Mouse (Mus musculus): ENCODE measurements around the gene Tubgcp3. TPM values are rescaled to one million over a fixed set of nuclear protein-coding genes. Genes with fewer than 3 reads are reported as not detected.

Tubgcp3 gene
- polyA plus RNA-seq (2014; fragmentation: Nextera tagmentation; extraction: Ambion mirVana): 49.2 and 54.2 TPM in 2 replicates

DNA sequence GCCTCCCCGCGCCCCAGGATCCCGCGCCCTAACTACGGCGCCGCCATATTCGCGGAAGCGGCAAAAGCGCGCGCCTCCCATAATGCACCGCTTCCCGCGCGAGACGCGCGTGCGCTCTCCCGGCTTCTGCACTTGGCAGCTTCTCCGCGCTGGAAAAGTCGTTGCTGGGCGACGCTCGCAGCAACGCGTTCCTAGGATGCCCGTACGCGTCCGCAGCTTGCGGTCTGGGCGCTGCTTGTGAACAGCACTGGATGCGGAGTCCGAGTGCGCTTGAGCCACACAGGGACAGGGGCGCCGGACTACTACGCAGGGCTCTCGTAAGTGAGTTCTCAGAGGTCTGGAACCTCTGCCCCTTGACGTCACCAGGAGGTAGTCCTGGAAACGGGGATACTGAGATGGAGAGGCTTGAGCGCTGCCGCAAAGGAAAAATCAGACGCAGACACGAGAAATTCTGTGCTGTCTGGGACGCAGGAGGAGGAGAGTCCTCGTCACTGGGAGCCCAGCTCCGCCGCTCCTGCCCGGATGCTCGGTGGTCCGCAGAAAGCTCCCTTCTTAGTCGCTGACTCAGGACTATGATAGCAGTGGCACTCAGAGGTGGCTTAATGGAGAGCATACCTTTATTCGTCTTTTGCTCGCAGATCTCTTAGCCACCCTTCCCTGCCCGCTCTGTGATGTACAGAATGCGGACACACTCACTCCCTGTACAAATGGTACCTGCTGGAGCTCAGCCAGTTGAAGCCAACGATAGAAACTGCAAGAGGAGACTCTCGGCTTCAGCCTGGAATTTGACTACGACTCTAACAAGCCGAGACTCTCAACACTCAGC is at the start of gene Tubgcp3:
TSS of gene Tubgcp3 (minus strand) at position 193 of the 826 bp plus-strand sequence.
- Histone ChIP-seq H3K36me3 (ENCODE audit: control insufficient read depth, insufficient read depth, low read length) (no peaks in the 10 kb centered on the region), H3K27me3 (ENCODE audit: control insufficient read depth, insufficient read depth, low read length) (no peaks in the 10 kb centered on the region), H3K27ac (ENCODE audit: low read length) (peak within 1 kb of the TSS; percentile 70), H3K9ac (replicated peaks; ENCODE audit: low read depth, low read length) (peak within 1 kb of the TSS; percentile 87), H3K4me1 (ENCODE audit: control insufficient read depth, insufficient read depth, low read length) (peaks cover 2% of the 10 kb centered on the region; the same call in 1 of the 2 replicates), H3K9me3 (ENCODE audit: control insufficient read depth, low read depth, low read length) (no peaks in the 10 kb centered on the region), H3K4me3 (ENCODE audit: low read depth, low read length) (peak within 1 kb of the TSS; percentile 93), H3K4me2 (replicated peaks; ENCODE audit: low read depth, low read length) (peak within 1 kb of the TSS; percentile 82)
- 1% methylated on average over 65 of the region's 65 CpGs for WGBS
- peak; percentile 87 for ATAC-seq (ENCODE audit: insufficient number of reproducible peaks, insufficient read depth, low FRiP score, low read depth)

DNA sequence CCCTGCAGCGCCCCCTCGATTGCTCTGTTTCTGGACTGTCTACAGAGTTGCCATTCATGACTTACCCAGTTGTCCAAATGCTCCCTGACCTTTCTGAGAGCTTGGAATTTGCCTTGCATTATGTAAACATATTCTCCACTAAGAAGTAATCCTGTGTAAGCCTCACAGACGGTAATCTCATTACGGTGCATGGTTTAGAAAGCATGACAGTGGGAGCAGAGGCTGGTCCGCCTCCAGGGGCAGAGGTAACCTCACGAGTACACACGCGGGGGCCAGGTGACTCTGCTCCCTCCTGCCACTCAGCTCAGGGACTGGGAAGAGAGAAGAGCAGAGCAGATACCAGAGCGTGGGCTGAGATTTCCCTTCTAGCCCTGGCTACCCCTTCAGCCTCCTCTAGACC is 47.0 kb upstream of the Tubgcp3 start:
- no peak overlapping the region for H3K4me3 ChIP-seq (ENCODE audit: low read depth, low read length)
- H3K9ac ChIP-seq (replicated peaks; ENCODE audit: low read depth, low read length): no peak overlapping the region
- no peaks in the 10 kb centered on the region for H3K27me3 ChIP-seq (ENCODE audit: control insufficient read depth, insufficient read depth, low read length)
- H3K4me1 ChIP-seq (ENCODE audit: control insufficient read depth, insufficient read depth, low read length): peaks cover 9% of the 10 kb centered on the region; the same call in 1 of the 2 replicates
- H3K9me3 ChIP-seq (ENCODE audit: control insufficient read depth, low read depth, low read length): no peaks in the 10 kb centered on the region
- no peaks in the 10 kb centered on the region for H3K36me3 ChIP-seq (ENCODE audit: control insufficient read depth, insufficient read depth, low read length)
- H3K27ac ChIP-seq (ENCODE audit: low read length): no peak overlapping the region
- no peak overlapping the region for H3K4me2 ChIP-seq (replicated peaks; ENCODE audit: low read depth, low read length)
- WGBS: 41% methylated on average over 9 of the region's 9 CpGs
- no peak for ATAC-seq (ENCODE audit: insufficient number of reproducible peaks, insufficient read depth, low FRiP score, low read depth)

DNA sequence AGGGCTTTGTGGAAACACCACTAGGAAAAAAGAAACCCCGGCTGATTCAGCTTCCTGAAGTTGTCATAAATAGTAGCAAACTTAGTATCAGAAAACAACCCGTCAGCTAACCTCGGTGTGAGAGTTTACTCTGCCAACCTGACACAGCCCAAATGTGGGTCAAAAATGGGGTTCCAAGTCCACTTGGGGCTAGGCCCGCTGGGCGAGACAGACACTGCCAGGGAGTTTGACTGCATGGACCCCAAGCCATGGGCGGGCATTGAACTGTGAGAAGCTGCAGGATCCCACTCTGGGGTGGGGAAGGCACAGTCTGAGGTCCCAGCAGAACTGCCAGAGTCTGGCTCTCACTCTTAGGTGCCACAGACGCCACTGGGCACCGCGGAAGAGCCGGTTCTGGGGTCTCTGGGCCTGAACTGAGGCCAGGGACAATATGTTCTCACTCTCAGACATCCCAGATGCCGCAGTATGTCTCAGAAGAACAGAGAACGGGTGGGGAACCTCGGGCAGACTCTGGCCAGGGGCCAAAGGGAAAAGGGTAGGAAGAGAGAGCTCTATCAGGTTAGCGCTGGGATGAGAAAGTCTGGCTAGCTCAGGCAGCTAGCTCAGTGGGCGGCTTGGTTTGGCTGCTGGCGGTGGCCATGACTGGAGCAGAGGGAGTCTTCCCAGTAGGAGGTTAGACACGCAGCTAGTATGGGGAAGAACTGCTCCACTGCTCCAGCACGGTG is 44.0 kb upstream of the Tubgcp3 start:
- H3K4me1 ChIP-seq (ENCODE audit: control insufficient read depth, insufficient read depth, low read length): peaks cover 9% of the 10 kb centered on the region; the same call in 1 of the 2 replicates
- ATAC-seq (ENCODE audit: insufficient number of reproducible peaks, insufficient read depth, low FRiP score, low read depth): no peak
- H3K9me3 ChIP-seq (ENCODE audit: control insufficient read depth, low read depth, low read length): no peaks in the 10 kb centered on the region
- no peak overlapping the region for H3K9ac ChIP-seq (replicated peaks; ENCODE audit: low read depth, low read length)
- no peak overlapping the region for H3K4me3 ChIP-seq (ENCODE audit: low read depth, low read length)
- no peak overlapping the region for H3K4me2 ChIP-seq (replicated peaks; ENCODE audit: low read depth, low read length)
- no peak overlapping the region for H3K27ac ChIP-seq (ENCODE audit: low read length)
- no peaks in the 10 kb centered on the region for H3K27me3 ChIP-seq (ENCODE audit: control insufficient read depth, insufficient read depth, low read length)
- WGBS: 81% methylated on average over 18 of the region's 18 CpGs
- H3K36me3 ChIP-seq (ENCODE audit: control insufficient read depth, insufficient read depth, low read length): no peaks in the 10 kb centered on the region

DNA sequence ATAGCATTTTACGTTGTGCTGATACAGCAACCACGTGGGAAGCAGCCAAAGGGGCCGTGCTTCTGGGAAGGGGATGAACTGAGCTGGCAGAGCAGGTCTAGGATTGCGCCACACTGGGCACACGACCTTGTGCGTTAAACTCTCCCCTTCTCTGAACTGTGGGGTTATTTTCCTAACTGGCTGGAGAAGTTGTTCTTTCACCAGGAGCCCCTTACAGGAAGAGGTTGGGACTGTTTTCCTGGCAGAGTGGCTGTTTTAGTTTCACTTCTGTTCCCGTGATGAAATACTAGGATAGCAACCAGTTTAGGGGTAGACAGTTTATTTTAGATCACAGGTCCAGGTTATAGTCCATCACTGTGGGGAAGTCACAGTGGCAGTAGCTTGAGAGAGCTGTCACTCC is 39.6 kb upstream of the Tubgcp3 start:
- Histone ChIP-seq H3K4me2 (replicated peaks; ENCODE audit: low read depth, low read length) (no peak overlapping the region), H3K9me3 (ENCODE audit: control insufficient read depth, low read depth, low read length) (no peaks in the 10 kb centered on the region), H3K4me3 (ENCODE audit: low read depth, low read length) (no peak overlapping the region), H3K9ac (replicated peaks; ENCODE audit: low read depth, low read length) (no peak overlapping the region), H3K4me1 (ENCODE audit: control insufficient read depth, insufficient read depth, low read length) (no peaks in the 10 kb centered on the region), H3K27ac (ENCODE audit: low read length) (no peak overlapping the region), H3K36me3 (ENCODE audit: control insufficient read depth, insufficient read depth, low read length) (no peaks in the 10 kb centered on the region), H3K27me3 (ENCODE audit: control insufficient read depth, insufficient read depth, low read length) (no peaks in the 10 kb centered on the region)
- WGBS: 75% methylated on average over 7 of the region's 7 CpGs
- ATAC-seq (ENCODE audit: insufficient number of reproducible peaks, insufficient read depth, low FRiP score, low read depth): no peak

DNA sequence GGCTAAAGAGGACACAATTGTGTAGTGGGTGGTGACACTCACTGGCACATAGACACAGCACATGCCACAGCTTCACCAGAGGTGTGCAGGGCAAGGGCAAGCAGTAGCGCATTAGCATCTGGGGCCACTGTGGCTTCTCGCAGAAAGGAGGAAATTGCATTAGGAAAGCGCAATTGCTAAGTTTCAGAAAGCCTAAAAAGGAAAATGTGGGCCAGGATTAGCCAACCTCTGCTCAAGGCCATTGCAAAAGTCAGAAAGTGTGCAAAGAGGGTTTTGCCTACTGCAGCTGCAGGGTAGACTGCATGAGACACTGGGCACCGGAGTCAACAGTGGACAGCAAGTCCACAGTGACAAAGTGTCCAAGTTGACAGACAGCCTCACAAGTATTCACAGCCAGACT is 31.5 kb upstream of the Tubgcp3 start:
- H3K4me1 ChIP-seq (ENCODE audit: control insufficient read depth, insufficient read depth, low read length): no peaks in the 10 kb centered on the region
- no peak for ATAC-seq (ENCODE audit: insufficient number of reproducible peaks, insufficient read depth, low FRiP score, low read depth)

DNA sequence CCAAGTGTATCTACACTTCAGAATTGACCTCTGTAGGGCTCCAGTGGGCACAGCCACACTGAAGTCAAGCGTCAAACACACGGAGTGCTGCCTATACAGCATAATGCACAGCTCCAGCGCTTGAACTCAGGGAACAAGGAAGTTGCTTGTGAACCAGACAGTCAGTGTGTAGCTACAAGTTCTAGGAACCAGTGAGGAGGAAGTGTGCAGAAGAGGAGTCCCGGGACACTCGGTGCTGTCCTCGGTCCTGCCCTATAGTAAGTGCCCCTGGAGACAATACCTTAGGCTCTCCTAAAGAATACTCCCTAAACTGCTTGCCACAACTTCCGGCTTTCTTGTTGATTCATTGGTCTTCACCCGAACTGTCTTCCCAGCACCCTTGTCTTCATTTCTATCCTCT is 30.2 kb upstream of the Tubgcp3 start:
- Histone ChIP-seq H3K27me3 (ENCODE audit: control insufficient read depth, insufficient read depth, low read length) (no peaks in the 10 kb centered on the region), H3K4me3 (ENCODE audit: low read depth, low read length) (no peak overlapping the region), H3K27ac (ENCODE audit: low read length) (no peak overlapping the region), H3K9me3 (ENCODE audit: control insufficient read depth, low read depth, low read length) (no peaks in the 10 kb centered on the region), H3K9ac (replicated peaks; ENCODE audit: low read depth, low read length) (no peak overlapping the region), H3K36me3 (ENCODE audit: control insufficient read depth, insufficient read depth, low read length) (no peaks in the 10 kb centered on the region), H3K4me2 (replicated peaks; ENCODE audit: low read depth, low read length) (no peak overlapping the region), H3K4me1 (ENCODE audit: control insufficient read depth, insufficient read depth, low read length) (no peaks in the 10 kb centered on the region)
- 50% methylated on average over 8 of the region's 8 CpGs for WGBS
- ATAC-seq (ENCODE audit: insufficient number of reproducible peaks, insufficient read depth, low FRiP score, low read depth): no peak

More for the DNA sequence above, 31.5 kb upstream of the Tubgcp3 start:
- H3K27ac ChIP-seq (ENCODE audit: low read length): no peak overlapping the region
- no peaks in the 10 kb centered on the region for H3K36me3 ChIP-seq (ENCODE audit: control insufficient read depth, insufficient read depth, low read length)
- no peak overlapping the region for H3K4me3 ChIP-seq (ENCODE audit: low read depth, low read length)
- H3K27me3 ChIP-seq (ENCODE audit: control insufficient read depth, insufficient read depth, low read length): no peaks in the 10 kb centered on the region
- no peak overlapping the region for H3K4me2 ChIP-seq (replicated peaks; ENCODE audit: low read depth, low read length)
- WGBS: 88% methylated on average over 4 of the region's 4 CpGs
- no peaks in the 10 kb centered on the region for H3K9me3 ChIP-seq (ENCODE audit: control insufficient read depth, low read depth, low read length)
- H3K9ac ChIP-seq (replicated peaks; ENCODE audit: low read depth, low read length): no peak overlapping the region

DNA sequence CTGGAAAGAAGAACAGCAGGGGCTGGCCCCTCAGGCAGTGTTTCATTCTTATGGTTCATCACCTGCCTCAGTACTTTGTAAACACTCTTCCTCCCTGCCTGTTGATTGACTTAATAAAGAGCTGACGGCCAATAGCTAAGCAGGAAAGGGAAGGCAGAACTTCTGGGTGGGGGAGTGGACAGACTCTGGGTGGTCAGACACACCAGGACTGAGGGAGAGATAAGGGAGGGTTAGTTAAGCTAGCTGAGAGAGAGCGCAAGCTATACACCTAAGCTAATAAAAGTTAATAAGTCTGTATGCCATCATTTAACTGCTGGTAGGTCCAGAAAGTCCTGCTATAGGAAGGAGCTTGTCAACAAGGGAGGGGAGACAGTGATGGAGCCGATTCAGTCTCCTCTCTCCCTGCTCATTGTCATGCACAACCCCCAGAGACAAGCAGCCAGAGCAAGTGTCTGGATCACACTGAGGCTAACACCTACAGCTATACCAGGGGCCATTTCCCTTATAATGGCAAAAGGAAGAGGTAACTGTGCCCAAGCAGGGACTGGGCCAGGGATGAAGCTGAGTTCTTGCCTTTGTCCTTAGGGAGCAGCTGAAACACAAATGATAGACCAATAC is 26.7 kb upstream of the Tubgcp3 start:
- Histone ChIP-seq H3K27ac (ENCODE audit: low read length) (no peak overlapping the region), H3K4me1 (ENCODE audit: control insufficient read depth, insufficient read depth, low read length) (no peaks in the 10 kb centered on the region), H3K9me3 (ENCODE audit: control insufficient read depth, low read depth, low read length) (no peaks in the 10 kb centered on the region), H3K4me3 (ENCODE audit: low read depth, low read length) (no peak overlapping the region), H3K4me2 (replicated peaks; ENCODE audit: low read depth, low read length) (no peak overlapping the region), H3K36me3 (ENCODE audit: control insufficient read depth, insufficient read depth, low read length) (no peaks in the 10 kb centered on the region), H3K27me3 (ENCODE audit: control insufficient read depth, insufficient read depth, low read length) (no peaks in the 10 kb centered on the region), H3K9ac (replicated peaks; ENCODE audit: low read depth, low read length) (no peak overlapping the region)
- 20% methylated on average over 3 of the region's 3 CpGs for WGBS
- no peak for ATAC-seq (ENCODE audit: insufficient number of reproducible peaks, insufficient read depth, low FRiP score, low read depth)

DNA sequence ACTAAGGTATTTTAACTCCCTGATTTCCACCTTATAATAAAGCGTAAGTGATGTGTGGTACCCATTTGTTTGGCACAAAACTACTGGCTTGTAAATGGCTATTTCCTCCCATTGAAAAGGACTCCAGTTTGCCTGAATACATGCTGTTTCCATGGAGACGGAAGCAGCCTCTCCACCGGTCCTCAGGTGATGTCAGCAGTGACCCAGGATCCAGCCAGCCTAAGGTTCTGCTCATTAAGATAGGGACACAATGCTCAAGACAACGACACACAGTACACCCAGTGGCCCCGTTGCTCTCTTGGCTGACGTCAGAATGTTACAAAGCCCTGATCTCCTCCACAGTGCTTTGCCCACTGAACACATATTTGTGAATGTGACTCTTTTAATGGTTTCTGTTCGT is 16.8 kb upstream of the Tubgcp3 start:
- Histone ChIP-seq H3K4me3 (ENCODE audit: low read depth, low read length) (no peak overlapping the region), H3K27ac (ENCODE audit: low read length) (no peak overlapping the region), H3K9ac (replicated peaks; ENCODE audit: low read depth, low read length) (no peak overlapping the region), H3K4me2 (replicated peaks; ENCODE audit: low read depth, low read length) (no peak overlapping the region), H3K9me3 (ENCODE audit: control insufficient read depth, low read depth, low read length) (no peaks in the 10 kb centered on the region), H3K36me3 (ENCODE audit: control insufficient read depth, insufficient read depth, low read length) (no peaks in the 10 kb centered on the region), H3K4me1 (ENCODE audit: control insufficient read depth, insufficient read depth, low read length) (no peaks in the 10 kb centered on the region), H3K27me3 (ENCODE audit: control insufficient read depth, insufficient read depth, low read length) (no peaks in the 10 kb centered on the region)
- ATAC-seq (ENCODE audit: insufficient number of reproducible peaks, insufficient read depth, low FRiP score, low read depth): no peak
- WGBS: 48% methylated on average over 7 of the region's 7 CpGs

Data from stomach, embryonic 14.5 days (tissue).